Mouse (Mus musculus) MEL (cell line): ENCODE measurements around the gene Id2. TPM values are rescaled to one million over a fixed set of nuclear protein-coding genes. Genes with fewer than 3 reads are reported as not detected.

ENCODE experiments used
- DNase-seq: peaks from one replicate; pipeline ENCODE4 v3.0.0; 2011; ENCODE audit warnings: low read depth, low spot score
- H3K27ac ChIP-seq: 2 replicates; pipeline ENCODE4 v1.5.1; 2012; ENCODE audit warnings: low read depth, mild to moderate bottlenecking, control low read depth, low read length, moderate library complexity; ENCODE audit not compliant: control insufficient read depth
- H3K27me3 ChIP-seq, 2 experiments: fragments of 150-350 bp in 1 of 2; sonication (generic) in 1 of 2; 2 replicates each; pipeline ENCODE4 v1.6.1; 2012; ENCODE audit warnings: low read length in 2 of 2, mild to moderate bottlenecking in 2 of 2, improper control_type of control experiment in 1 of 2, moderate library complexity in 1 of 2; ENCODE audit not compliant: insufficient read depth in 2 of 2, control insufficient read depth in 1 of 2
- H3K36me3 ChIP-seq, 2 experiments: 2 replicates each; pipeline ENCODE4 v1.6.1; 2012 to 2014; ENCODE audit warnings: low read length in 2 of 2, improper control_type of control experiment in 1 of 2, inconsistent platforms in 1 of 2, mild to moderate bottlenecking in 1 of 2; ENCODE audit not compliant: insufficient read depth in 2 of 2, control insufficient read depth in 1 of 2
- H3K4me1 ChIP-seq, 2 experiments: fragments of 150-350 bp in 1 of 2; sonication (generic) in 1 of 2; 2 replicates each; pipeline ENCODE4 v1.6.1; 2012; ENCODE audit warnings: low read length in 2 of 2, improper control_type of control experiment in 1 of 2, mild to moderate bottlenecking in 1 of 2; ENCODE audit not compliant: insufficient read depth in 2 of 2, control insufficient read depth in 1 of 2
- H3K4me3 ChIP-seq, 2 experiments: fragments of 150-350 bp in 1 of 2; sonication (generic) in 1 of 2; 2 replicates each; pipeline ENCODE4 v1.5.1; 2012; ENCODE audit warnings: low read depth in 2 of 2, low read length in 2 of 2, mild to moderate bottlenecking in 2 of 2, moderate library complexity in 2 of 2, control low read depth in 1 of 2, improper control_type of control experiment in 1 of 2; ENCODE audit not compliant: control insufficient read depth in 1 of 2, insufficient read depth in 1 of 2
- H3K79me2 ChIP-seq: 2 replicates; pipeline ENCODE4 v1.6.1; 2012; ENCODE audit warnings: mild to moderate bottlenecking, low read length, moderate library complexity; ENCODE audit not compliant: control insufficient read depth, poor library complexity, insufficient read depth
- H3K9ac ChIP-seq: 2 replicates; pipeline ENCODE4 v1.6.1; 2012; ENCODE audit warnings: low read depth, mild to moderate bottlenecking, control low read depth, low read length, moderate library complexity; ENCODE audit not compliant: control insufficient read depth, poor library complexity, severe bottlenecking
- H3K9me3 ChIP-seq: fragments of 150-350 bp; sonication (generic); replicated peaks from 2 replicates; pipeline ENCODE4 v1.6.1; 2012; ENCODE audit warnings: mild to moderate bottlenecking, low read length, improper control_type of control experiment, moderate library complexity; ENCODE audit not compliant: insufficient read depth
- BHLHE40 ChIP-seq: IDR thresholded peaks from 2 replicates; pipeline ENCODE4 v1.6.1; 2012; ENCODE audit warnings: low read depth, mild to moderate bottlenecking, inconsistent platforms, low read length, improper control_type of control experiment, borderline replicate concordance
- GABPA ChIP-seq: IDR thresholded peaks from 2 replicates; pipeline ENCODE4 v1.6.1; 2012; ENCODE audit warnings: low read depth, mild to moderate bottlenecking, inconsistent platforms, low read length, improper control_type of control experiment, moderate library complexity
- HCFC1 ChIP-seq: IDR thresholded peaks from 2 replicates; pipeline ENCODE4 v1.6.1; 2012; ENCODE audit warnings: low read depth, mild to moderate bottlenecking, inconsistent platforms, low read length, improper control_type of control experiment, moderate library complexity
- MAFK ChIP-seq: IDR thresholded peaks from 2 replicates; pipeline ENCODE4 v1.6.1; 2011; ENCODE audit warnings: low read depth, mild to moderate bottlenecking, low read length, improper control_type of control experiment, borderline replicate concordance
- MAZ ChIP-seq: IDR thresholded peaks from 2 replicates; pipeline ENCODE4 v1.6.1; 2012; ENCODE audit warnings: low read depth, mild to moderate bottlenecking, inconsistent platforms, low read length, improper control_type of control experiment
- NRF1 ChIP-seq: IDR thresholded peaks from 2 replicates; pipeline ENCODE4 v1.6.1; 2014; ENCODE audit warnings: low read depth, mild to moderate bottlenecking, inconsistent platforms, low read length, improper control_type of control experiment, moderate library complexity; ENCODE audit not compliant: poor library complexity, insufficient read depth, severe bottlenecking
- POLR2A ChIP-seq, 2 experiments: IDR thresholded peaks; 2 replicates each; pipeline ENCODE4 v1.6.1; 2011 to 2012; ENCODE audit warnings: low read length in 2 of 2, mild to moderate bottlenecking in 2 of 2, control low read depth in 1 of 2, improper control_type of control experiment in 1 of 2, low read depth in 1 of 2, moderate library complexity in 1 of 2; ENCODE audit not compliant: control insufficient read depth in 1 of 2, insufficient read depth in 1 of 2, poor library complexity in 1 of 2
- RCOR1 ChIP-seq: IDR thresholded peaks from 2 replicates; pipeline ENCODE4 v1.6.1; 2012; ENCODE audit warnings: low read depth, mild to moderate bottlenecking, inconsistent platforms, low read length, improper control_type of control experiment
- SMC3 ChIP-seq: IDR thresholded peaks from 2 replicates; pipeline ENCODE4 v1.6.1; 2011; ENCODE audit warnings: low read depth, low read length, improper control_type of control experiment
- TAL1 ChIP-seq: IDR thresholded peaks from 2 replicates; pipeline ENCODE4 v1.6.1; 2012; ENCODE audit warnings: mild to moderate bottlenecking, inconsistent platforms, low read length, moderate library complexity, mixed read lengths
- USF2 ChIP-seq, 2 experiments: IDR thresholded peaks; 2 replicates each; pipeline ENCODE4 v1.6.1; 2011 to 2012; ENCODE audit warnings: improper control_type of control experiment in 2 of 2, low read length in 2 of 2, borderline replicate concordance in 1 of 2, inconsistent platforms in 1 of 2, low read depth in 1 of 2, mild to moderate bottlenecking in 1 of 2; ENCODE audit not compliant: insufficient read depth in 1 of 2
- ZC3H11A ChIP-seq: IDR thresholded peaks from 2 replicates; pipeline ENCODE4 v1.6.1; 2012; ENCODE audit warnings: low read depth, mild to moderate bottlenecking, inconsistent platforms, low read length, improper control_type of control experiment
- ZKSCAN1 ChIP-seq: IDR thresholded peaks from 2 replicates; pipeline ENCODE4 v1.6.1; 2012; ENCODE audit warnings: low read depth, mild to moderate bottlenecking, inconsistent platforms, low read length, improper control_type of control experiment, moderate library complexity
- ZMIZ1 ChIP-seq: IDR thresholded peaks from 2 replicates; pipeline ENCODE4 v1.6.1; 2012; ENCODE audit warnings: low read depth, mild to moderate bottlenecking, inconsistent platforms, low read length, improper control_type of control experiment, moderate library complexity
- polyA plus RNA-seq, 2 experiments: library from polyadenylated mRNA; stranded (reverse) in 1 of 2; unstranded in 1 of 2; fragments of >175 nt in 1 of 2; fragments of >200 nt in 1 of 2; gene quantifications; 2 replicates each; pipeline versions ENCODE4 v1.2.1 to v1.2.4; 2012; ENCODE audit warnings: low replicate concordance in 2 of 2, low read depth in 1 of 2; ENCODE audit not compliant: insufficient read length in 2 of 2, insufficient read depth in 1 of 2, missing spikeins in 1 of 2
- total RNA-seq: library from RNA; depleted of rRNA; stranded (reverse); fragments of 300-350 nt; gene quantifications from 2 replicates; pipeline ENCODE4 v1.2.3, GENCODE M21; 2012

Gene Id2
- total and polyA plus RNA-seq, 3 experiments = 5.8 to 9.1 TPM; not detected in 1

- Histone ChIP-seq H3K4me1 (no peaks in the 10 kb centered on the region), H3K4me3 (no peak overlapping the region), H3K9me3 (no peaks in the 10 kb centered on the region), H3K9ac (no peak overlapping the region), H3K27me3 (0 out of 4 replicates have a peak, but pooled peaks cover 0 to 1% of the 10 kb centered on the region in 2 experiments), H3K79me2 (no peaks in the 10 kb centered on the region), H3K27ac (no peak overlapping the region), H3K36me3 (no peaks in the 10 kb centered on the region)
- no peak for DNase-seq
- TF ChIP-seq HCFC1 = no peak
- TF ChIP-seq ZC3H11A = no peak
- TF ChIP-seq TAL1 = no peak
These were observed 23.8 kb upstream of the Id2 start for GRCm38 (mm10) chr12:25120753-25121152.

GRCm38 (mm10) chr12:25119278-25119677 is 22.3 kb upstream of the Id2 start:
- TF ChIP-seq NRF1 (no peak), BHLHE40 (no peak), GABPA (no peak), ZMIZ1 (no peak), USF2 (IDR thresholded peaks at IDR 0.05; ENCODE audit: borderline replicate concordance in 1 of 2, insufficient read depth in 1 of 2, low read depth in 1 of 2, low read length in 2 of 2) (no peak), SMC3 (no peak), ZKSCAN1 (no peak)
- no peak overlapping the region for H3K9ac ChIP-seq
- H3K79me2 ChIP-seq = no peaks in the 10 kb centered on the region
- H3K4me1 ChIP-seq = no peaks in the 10 kb centered on the region
- H3K4me3 ChIP-seq = no peak overlapping the region
- no peaks in the 10 kb centered on the region for H3K9me3 ChIP-seq
- H3K36me3 ChIP-seq = no peaks in the 10 kb centered on the region
- no peak for DNase-seq
- H3K27me3 ChIP-seq = 0 out of 4 replicates have a peak, but pooled peaks cover 0 to 1% of the 10 kb centered on the region in 2 experiments
- H3K27ac ChIP-seq = no peak overlapping the region

GRCm38 (mm10) chr12:25117856-25118511 is 21.0 kb upstream of the Id2 start:
- TF ChIP-seq TAL1 = no peak
- no peak for TF ChIP-seq POLR2A (IDR thresholded peaks at IDR 0.05; ENCODE audit: control insufficient read depth in 1 of 2, insufficient read depth in 1 of 2, low read depth in 1 of 2, low read length in 2 of 2, poor library complexity in 1 of 2)
- no peak for TF ChIP-seq RCOR1
- peak; percentile 51; the same call in 1 of the 2 replicates for TF ChIP-seq NRF1
- TF ChIP-seq MAZ = no peak
- TF ChIP-seq MAFK = no peak
- Histone ChIP-seq H3K27me3 (0 out of 4 replicates have a peak, but pooled peaks cover 0 to 1% of the 10 kb centered on the region in 2 experiments), H3K9ac (no peak overlapping the region), H3K9me3 (no peaks in the 10 kb centered on the region), H3K4me1 (no peaks in the 10 kb centered on the region), H3K36me3 (no peaks in the 10 kb centered on the region), H3K79me2 (no peaks in the 10 kb centered on the region), H3K27ac (no peak overlapping the region), H3K4me3 (no peak overlapping the region)
- no peak for DNase-seq
